Mouse (Mus musculus) spleen, adult 2 months (tissue): ENCODE results near the gene Ndufs2. TPM values are rescaled to one million over a fixed set of nuclear protein-coding genes. Genes with fewer than 3 reads are reported as not detected.
A peak's percentile ranks its signal among the peaks of the same experiment; 100 is the strongest.

ENCODE experiments used
- DNase-seq, 2 experiments: peaks; one replicate each; pipeline versions ENCODE4 v3.0.0 to v3.0.0-alpha.2; 2012 to 2021; ENCODE audit warnings: low spot score in 2 of 2, low read depth in 1 of 2
- H3K27ac ChIP-seq: fragments of 200-500 bp; 2 replicates; pipeline ENCODE4 v1.5.1; 2012; ENCODE audit warnings: low read length, inconsistent platforms; ENCODE audit not compliant: insufficient read depth
- H3K27me3 ChIP-seq: fragments of 200-500 bp; 2 replicates; pipeline ENCODE4 v1.6.1; 2012; ENCODE audit warnings: mild to moderate bottlenecking, moderate library complexity, low read length, inconsistent platforms; ENCODE audit not compliant: control insufficient read depth, insufficient read depth
- H3K36me3 ChIP-seq: fragments of 200-500 bp; 2 replicates; pipeline ENCODE4 v1.6.1; 2012; ENCODE audit warnings: mild to moderate bottlenecking, low read length, inconsistent platforms; ENCODE audit not compliant: control insufficient read depth, insufficient read depth
- H3K4me1 ChIP-seq: fragments of 200-500 bp; 2 replicates; pipeline ENCODE4 v1.6.1; 2011; ENCODE audit warnings: inconsistent platforms; ENCODE audit not compliant: control insufficient read depth, insufficient read depth, insufficient read length
- H3K4me3 ChIP-seq: fragments of 200-500 bp; 2 replicates; pipeline ENCODE4 v1.5.1; 2011; ENCODE audit warnings: mild to moderate bottlenecking, inconsistent platforms; ENCODE audit not compliant: insufficient read depth, insufficient read length; ENCODE audit errors: extremely low read depth
- CTCF ChIP-seq: fragments of 200-500 bp; IDR thresholded peaks from 2 replicates; pipeline ENCODE4 v1.5.1; 2011; ENCODE audit warnings: mild to moderate bottlenecking, inconsistent platforms; ENCODE audit not compliant: insufficient read depth, insufficient read length, insufficient replicate concordance; ENCODE audit errors: extremely low read depth
- POLR2A ChIP-seq: fragments of 200-500 bp; IDR thresholded peaks from 2 replicates; pipeline ENCODE4 v1.6.1; 2011; ENCODE audit warnings: low read depth, low read length, inconsistent platforms
- WGBS: fragments of 180-500 bp; shearing (Covaris S2); methylation state at CpG from one replicate; pipeline ENCODE4 v1.1.7; 2018; 5-methylcytosine and 5-hydroxymethylcytosine counted together
- polyA plus RNA-seq: library from polyadenylated mRNA; depleted of rRNA; stranded (reverse); fragments of >200 nt; gene quantifications from 2 replicates; pipeline ENCODE4 v1.2.3, GENCODE M21; 2012

The Ndufs2 gene
- polyA plus RNA-seq, 1 experiment: 59.6 TPM

DNA sequence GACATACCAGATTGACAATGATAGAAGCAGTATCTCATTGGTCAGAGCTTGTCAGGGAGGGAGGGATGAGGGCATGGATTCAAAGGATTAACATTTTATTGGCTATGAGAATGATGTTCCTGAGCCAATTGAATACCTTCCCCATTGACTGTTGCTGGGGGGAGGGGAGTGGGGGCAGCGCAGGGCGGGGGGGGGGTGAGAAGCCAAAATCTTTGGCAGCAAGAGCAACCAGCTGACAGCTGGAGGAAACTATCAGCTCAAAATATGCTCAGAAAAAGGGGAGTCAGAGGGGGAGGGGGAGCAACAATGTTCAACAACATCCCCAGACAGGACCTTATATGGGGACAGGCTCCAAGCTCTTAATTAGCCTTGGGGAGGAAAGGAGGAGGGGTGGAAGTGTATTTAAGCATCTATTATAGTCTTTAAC is 12.0 kb upstream of the Ndufs2 start:
- no peak for TF ChIP-seq POLR2A
- no peak for TF ChIP-seq CTCF

DNA sequence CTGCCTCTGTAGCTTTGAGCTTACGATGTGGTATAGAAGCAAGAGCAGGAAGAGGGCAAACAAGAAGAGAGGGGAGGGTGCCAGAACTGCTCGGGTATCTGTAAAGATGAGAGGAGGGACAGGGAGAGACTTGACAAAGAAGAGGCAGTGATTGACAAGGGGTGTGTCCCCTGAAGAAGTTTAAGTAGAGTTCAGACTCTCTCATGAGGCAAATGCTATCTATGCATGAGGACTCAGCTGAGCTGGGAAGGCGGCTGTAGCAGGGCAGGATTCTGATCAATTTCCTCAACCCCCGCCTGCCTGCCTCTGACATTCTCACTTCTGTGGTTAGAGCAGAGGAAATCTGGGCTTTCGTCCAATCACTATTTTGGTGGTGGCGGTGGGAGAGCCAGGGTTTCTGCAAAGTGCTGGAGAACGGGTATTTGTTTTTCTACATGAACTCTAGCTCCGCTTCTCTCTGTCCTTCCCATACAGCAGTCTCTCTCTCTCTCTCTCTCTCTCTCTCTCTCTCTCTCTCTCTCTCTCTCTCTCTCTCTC is 11.5 kb upstream of the Ndufs2 start:
- Histone ChIP-seq H3K4me1 (no peaks in the 10 kb centered on the region; the same call in 1 of the 2 replicates), H3K27ac (peak overlapping the region; percentile 7), H3K4me3 (no peak overlapping the region), H3K27me3 (0 out of 2 replicates have a peak, but pooled peaks cover 2% of the 10 kb centered on the region), H3K36me3 (no peaks in the 10 kb centered on the region)
- DNase-seq: no peak
- 3% methylated on average over 8 of the region's 8 CpGs for WGBS
- TF ChIP-seq CTCF: no peak

More for the DNA sequence above, 12.0 kb upstream of the Ndufs2 start:
- Histone ChIP-seq H3K27me3 (0 out of 2 replicates have a peak, but pooled peaks cover 2% of the 10 kb centered on the region), H3K36me3 (no peaks in the 10 kb centered on the region), H3K4me1 (no peaks in the 10 kb centered on the region; the same call in 1 of the 2 replicates), H3K27ac (no peak overlapping the region), H3K4me3 (no peak overlapping the region)
- no peak for DNase-seq
- WGBS: 7% methylated on average over 2 of the region's 2 CpGs

DNA sequence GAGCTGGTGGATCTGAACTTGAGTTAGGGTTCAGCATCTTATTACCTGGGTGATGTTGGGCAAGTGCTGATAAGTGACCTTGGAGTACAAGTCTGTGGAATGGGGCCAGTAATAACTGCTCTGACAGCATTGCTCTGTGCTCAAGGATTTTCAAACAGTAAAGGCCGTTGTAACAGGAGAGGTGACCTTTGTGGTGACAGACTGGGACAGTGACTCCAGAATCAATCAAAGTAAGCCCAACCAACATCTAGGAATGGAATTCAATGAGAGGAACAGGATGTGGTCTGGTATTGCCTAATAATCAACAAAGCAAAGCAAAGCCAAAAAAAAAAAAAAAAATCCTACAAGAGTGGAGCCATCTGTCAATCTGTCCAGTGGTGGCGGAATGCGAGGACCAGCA is 9.1 kb upstream of the Ndufs2 start:
- H3K4me1 ChIP-seq: no peaks in the 10 kb centered on the region; the same call in 1 of the 2 replicates
- no peak for TF ChIP-seq POLR2A
- 83% methylated on average over 3 of the region's 3 CpGs for WGBS
- no peak overlapping the region for H3K4me3 ChIP-seq
- DNase-seq: no peak
- no peak overlapping the region for H3K27ac ChIP-seq
- 0 out of 2 replicates have a peak, but pooled peaks cover 2% of the 10 kb centered on the region for H3K27me3 ChIP-seq
- no peaks in the 10 kb centered on the region for H3K36me3 ChIP-seq

DNA sequence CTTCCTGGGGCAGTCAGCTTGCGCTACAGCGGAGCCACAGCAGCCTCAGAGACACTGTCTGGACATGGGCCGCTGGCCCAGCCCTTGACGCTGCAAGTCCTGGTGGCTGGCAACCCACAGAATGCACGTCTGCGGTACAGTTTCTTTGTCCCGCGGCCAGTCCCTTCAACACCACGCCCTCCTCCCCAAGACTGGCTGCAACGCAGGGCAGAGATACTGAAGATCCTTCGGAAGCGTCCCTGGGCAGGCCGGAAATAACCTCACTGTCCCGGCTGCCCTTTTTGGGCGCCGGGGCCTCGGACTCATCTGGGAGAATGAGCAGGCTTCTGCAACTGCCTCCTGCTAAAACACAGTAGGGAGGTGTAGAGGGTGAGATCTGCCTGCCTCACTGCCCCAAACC is 7.7 kb upstream of the Ndufs2 start:
- no peak for DNase-seq
- H3K4me1 ChIP-seq: no peaks in the 10 kb centered on the region; the same call in 1 of the 2 replicates
- no peak for TF ChIP-seq POLR2A
- TF ChIP-seq CTCF: no peak
- H3K27ac ChIP-seq: no peak overlapping the region
- no peak overlapping the region for H3K4me3 ChIP-seq
- H3K36me3 ChIP-seq: no peaks in the 10 kb centered on the region
- 63% methylated on average over 17 of the region's 17 CpGs for WGBS
- 0 out of 2 replicates have a peak, but pooled peaks cover 2% of the 10 kb centered on the region for H3K27me3 ChIP-seq

DNA sequence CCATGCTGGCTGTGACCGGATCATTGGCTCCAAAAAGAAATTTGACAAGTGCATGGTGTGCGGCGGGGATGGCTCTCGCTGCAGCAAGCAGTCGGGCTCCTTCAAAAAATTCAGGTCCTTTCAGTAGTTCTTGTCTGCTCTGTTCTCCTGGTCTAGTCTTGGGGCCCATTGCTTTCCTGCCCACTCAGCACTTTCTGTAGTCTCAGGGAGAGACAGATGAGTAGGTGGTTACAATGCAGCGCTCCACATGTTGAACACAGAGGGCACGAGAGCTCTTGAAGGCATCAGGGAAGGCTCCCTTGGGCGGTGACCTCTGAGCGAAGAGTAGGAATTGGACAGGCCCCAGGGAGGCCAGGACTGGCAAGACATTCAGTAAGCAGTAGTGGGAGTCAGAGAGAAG is 6.6 kb upstream of the Ndufs2 start:
- no peak overlapping the region for H3K4me3 ChIP-seq
- TF ChIP-seq POLR2A (no peak), CTCF (no peak)
- no peak overlapping the region for H3K27ac ChIP-seq
- 0 out of 2 replicates have a peak, but pooled peaks cover 2% of the 10 kb centered on the region for H3K27me3 ChIP-seq
- no peaks in the 10 kb centered on the region for H3K36me3 ChIP-seq
- 89% methylated on average over 9 of the region's 9 CpGs for WGBS
- DNase-seq: no peak
- no peaks in the 10 kb centered on the region for H3K4me1 ChIP-seq

DNA sequence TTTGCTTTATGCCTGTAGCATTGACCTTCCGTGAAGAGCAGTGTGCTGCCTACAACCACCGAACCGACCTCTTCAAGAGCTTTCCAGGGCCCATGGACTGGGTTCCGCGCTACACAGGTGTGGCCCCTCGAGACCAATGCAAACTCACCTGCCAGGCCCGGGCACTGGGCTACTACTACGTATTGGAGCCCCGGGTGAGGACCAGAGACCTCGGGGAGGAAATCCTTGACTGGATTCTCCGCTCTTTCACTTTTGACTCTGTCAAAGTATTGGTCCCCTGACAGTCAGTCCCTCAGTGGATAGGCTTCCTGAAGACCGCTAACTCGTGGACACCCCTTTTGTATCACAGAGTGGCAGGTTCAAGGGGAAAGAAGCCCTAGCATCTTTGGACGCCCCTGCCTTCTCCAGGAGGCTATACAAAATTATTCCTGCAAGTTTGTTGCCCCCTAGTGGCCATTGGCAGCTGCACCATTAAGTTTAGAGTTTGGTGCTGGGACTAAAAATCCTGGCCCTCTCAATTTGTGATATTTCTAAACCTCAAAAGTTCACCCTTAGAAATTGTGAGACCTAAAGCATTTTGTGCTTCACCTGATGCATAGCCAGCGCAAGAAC is 5.9 kb upstream of the Ndufs2 start:
- DNase-seq: peak in 1 of 2 experiments; percentile 55
- no peaks in the 10 kb centered on the region for H3K4me1 ChIP-seq
- no peaks in the 10 kb centered on the region for H3K36me3 ChIP-seq
- 66% methylated on average over 15 of the region's 15 CpGs for WGBS
- H3K27ac ChIP-seq: no peak overlapping the region
- no peak overlapping the region for H3K4me3 ChIP-seq
- H3K27me3 ChIP-seq: 0 out of 2 replicates have a peak, but pooled peaks cover 2% of the 10 kb centered on the region
- TF ChIP-seq CTCF (peak; percentile 59; the same call in 1 of the 2 replicates), POLR2A (no peak)
